8 mouse cellular contexts compared by ENCODE assay signal in the genomic region with DNA sequence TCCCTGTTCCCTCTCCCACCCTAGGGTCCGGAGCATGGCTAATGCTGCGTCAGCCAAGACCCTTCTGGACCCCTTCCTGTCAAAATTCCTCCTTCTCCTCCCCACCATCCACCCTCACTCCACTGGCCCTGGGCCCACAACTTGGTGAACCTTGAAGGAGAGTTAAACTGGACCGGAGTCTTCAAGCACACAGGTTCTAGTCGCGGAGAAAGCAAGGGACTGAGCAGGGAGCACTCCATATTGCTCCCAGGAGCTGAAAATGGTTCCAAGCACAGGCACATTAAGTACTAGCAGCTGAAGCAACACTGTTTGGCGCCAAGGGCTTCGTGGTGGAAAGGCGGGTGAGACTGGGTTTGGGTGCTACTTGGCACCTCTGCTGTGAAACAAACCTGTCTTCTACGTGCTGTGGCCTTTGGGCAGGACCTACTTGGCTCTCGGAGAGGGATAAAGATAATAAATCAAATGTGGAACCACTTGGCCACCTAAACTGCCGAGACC.
DNase-seq lines count a peak whose midpoint lies in the region; ATAC-seq lines count a peak whose summit lies in the region.

No protein-coding gene starts in this region.

- DNase-seq in heart, embryonic 10.5 days (ENCODE audit: low spot score): no peak
- DNase-seq in heart, adult 8-10 months (ENCODE audit: low spot score): no peak
- peak; percentile 32 for DNase-seq in embryo, embryonic 10.5 days (ENCODE audit: low spot score)
- no peak for DNase-seq in hindbrain, embryonic 11.5 days (ENCODE audit: low spot score)
- DNase-seq in midbrain, embryonic 10.5 days (ENCODE audit: low spot score): peak; percentile 21
- DNase-seq in B cell, adult 2 months: no peak
- DNase-seq in right cerebral cortex, postnatal 14 days: no peak

- H3K9ac ChIP-seq in hindbrain, embryonic 11.5 days (ENCODE audit: low read depth, low read length): no peak overlapping the region; the same call in 1 of the 2 replicates

- no peaks in the 10 kb centered on the region for H3K36me3 ChIP-seq in heart, embryonic 10.5 days
- no peaks in the 10 kb centered on the region for H3K36me3 ChIP-seq in hindbrain, embryonic 11.5 days (ENCODE audit: control insufficient read depth, insufficient read depth, low read length)
- H3K36me3 ChIP-seq in midbrain, embryonic 10.5 days: no peaks in the 10 kb centered on the region

- peak overlapping the region; percentile 98 for H3K4me2 ChIP-seq in hindbrain, embryonic 11.5 days (replicated peaks; ENCODE audit: low read depth, low read length)

- H3K9me3 ChIP-seq in heart, embryonic 10.5 days: no peaks in the 10 kb centered on the region
- no peaks in the 10 kb centered on the region for H3K9me3 ChIP-seq in hindbrain, embryonic 11.5 days (ENCODE audit: control insufficient read depth, low read length)
- H3K9me3 ChIP-seq in midbrain, embryonic 10.5 days (replicated peaks): no peaks in the 10 kb centered on the region

- H3K4me1 ChIP-seq in heart, embryonic 10.5 days: peaks cover 33% of the 10 kb centered on the region
- peaks cover 10% of the 10 kb centered on the region for H3K4me1 ChIP-seq in hindbrain, embryonic 11.5 days (replicated peaks; ENCODE audit: control insufficient read depth, insufficient read depth, low read length)
- H3K4me1 ChIP-seq in midbrain, embryonic 10.5 days: peaks cover 18% of the 10 kb centered on the region

- WGBS in heart, embryonic 10.5 days: 31% methylated on average over 11 of the region's 11 CpGs
- WGBS in hindbrain, embryonic 11.5 days: 40% methylated on average over 11 of the region's 11 CpGs
- WGBS in midbrain, embryonic 10.5 days: 41% methylated on average over 11 of the region's 11 CpGs

- ATAC-seq in hindbrain, embryonic 11.5 days (ENCODE audit: low FRiP score): no peak
- no peak for ATAC-seq in monocyte, adult 5-6 weeks (replicated peaks; ENCODE audit: insufficient number of reproducible peaks, low FRiP score, low TSS enrichment, poor library complexity, severe bottlenecking)

- peak overlapping the region; percentile 69 for H3K4me3 ChIP-seq in heart, embryonic 10.5 days
- peak overlapping the region; percentile 56 for H3K4me3 ChIP-seq in hindbrain, embryonic 11.5 days (ENCODE audit: low read depth, low read length)
- H3K4me3 ChIP-seq in midbrain, embryonic 10.5 days: peak overlapping the region; percentile 59

- H3K27me3 ChIP-seq in heart, embryonic 10.5 days (ENCODE audit: insufficient read depth, poor library complexity, severe bottlenecking): peaks cover 68% of the 10 kb centered on the region
- peaks cover 37% of the 10 kb centered on the region for H3K27me3 ChIP-seq in hindbrain, embryonic 11.5 days (ENCODE audit: control insufficient read depth, insufficient read depth, low read length)
- peaks cover 70% of the 10 kb centered on the region for H3K27me3 ChIP-seq in midbrain, embryonic 10.5 days (ENCODE audit: low read depth, poor library complexity, severe bottlenecking)

- H3K27ac ChIP-seq in heart, embryonic 10.5 days: peak overlapping the region; percentile 59; the same call in 1 of the 2 replicates
- no peak overlapping the region for H3K27ac ChIP-seq in hindbrain, embryonic 11.5 days (ENCODE audit: low read depth, low read length)
- H3K27ac ChIP-seq in midbrain, embryonic 10.5 days (replicated peaks): no peak overlapping the region

Comparison
In these comparisons a context has a peak if more than half of its experiments do, and no peak if none do; other contexts are left out.
1. DNase-seq: peak in embryo, embryonic 10.5 days (single experiment) and midbrain, embryonic 10.5 days (single experiment); none in heart, embryonic 10.5 days (single experiment), heart, adult 8-10 months (single experiment), hindbrain, embryonic 11.5 days (single experiment), B cell, adult 2 months (0 of 2) and right cerebral cortex, postnatal 14 days (single experiment).
2. Peak in every context shown above with its lines, with median percentiles within 50 percentile points of each other: H3K4me3 ChIP-seq.